Mouse (Mus musculus) Muller cell, postnatal 12 days (primary cell): ENCODE measurements around the gene Lsp1.
A peak's percentile ranks its signal among the peaks of the same experiment; 100 is the strongest.

Source experiments
- DNase-seq: peaks from one replicate; pipeline ENCODE4 v3.0.0-alpha.2; 2015; ENCODE audit errors: inconsistent ontology term

Gene Lsp1

GRCm38 (mm10) chr7:142476271-142476670 is 15.7 kb downstream of the Lsp1 start:
- no peak for DNase-seq

- DNase-seq: no peak
These were observed 16.3 kb downstream of the Lsp1 start for GRCm38 (mm10) chr7:142476795-142477452.

GRCm38 (mm10) chr7:142478001-142478400 is 17.4 kb downstream of the Lsp1 start:
- no peak for DNase-seq

- DNase-seq: no peak
These were observed 18.0 kb downstream of the Lsp1 start for GRCm38 (mm10) chr7:142478574-142478973.

GRCm38 (mm10) chr7:142479307-142479706 is 18.7 kb downstream of the Lsp1 start:
- no peak for DNase-seq

GRCm38 (mm10) chr7:142479886-142480285 is 19.3 kb downstream of the Lsp1 start:
- no peak for DNase-seq

- DNase-seq: no peak
These were observed 20.1 kb downstream of the Lsp1 start for GRCm38 (mm10) chr7:142480661-142481060.

- no peak for DNase-seq
These were observed 20.6 kb downstream of the Lsp1 start for GRCm38 (mm10) chr7:142481186-142481567.

GRCm38 (mm10) chr7:142481568-142482255 is 21.1 kb downstream of the Lsp1 start:
- DNase-seq: peak; percentile 81

- no peak for DNase-seq
These were observed 21.6 kb downstream of the Lsp1 start for GRCm38 (mm10) chr7:142482256-142482609.

- no peak for DNase-seq
These were observed 22.5 kb downstream of the Lsp1 start for GRCm38 (mm10) chr7:142483136-142483535.

- DNase-seq: no peak
These were observed 24.2 kb downstream of the Lsp1 start for GRCm38 (mm10) chr7:142484780-142485179.

- no peak for DNase-seq
These were observed 26.1 kb downstream of the Lsp1 start for GRCm38 (mm10) chr7:142486751-142487162.

- peak; percentile 65 for DNase-seq
These were observed 26.8 kb downstream of the Lsp1 start for GRCm38 (mm10) chr7:142487341-142487859.

- no peak for DNase-seq
These were observed 27.4 kb downstream of the Lsp1 start for GRCm38 (mm10) chr7:142488053-142488452.

GRCm38 (mm10) chr7:142493535-142493934 is 32.9 kb downstream of the Lsp1 start:
- DNase-seq: no peak

- no peak for DNase-seq
These were observed 35.5 kb downstream of the Lsp1 start for GRCm38 (mm10) chr7:142496158-142496557.

- DNase-seq: no peak
These were observed 36.2 kb downstream of the Lsp1 start for GRCm38 (mm10) chr7:142496800-142497199.

- peak; percentile 42 for DNase-seq
These were observed 37.2 kb downstream of the Lsp1 start for GRCm38 (mm10) chr7:142497775-142498174.

GRCm38 (mm10) chr7:142498575-142498974 is 38.0 kb downstream of the Lsp1 start, which contains the start of gene Tnnt3:
TSS of gene Tnnt3 (plus strand) at chr7:142498836.
- no peak for DNase-seq

- no peak for DNase-seq
These were observed 38.6 kb downstream of the Lsp1 start for GRCm38 (mm10) chr7:142499010-142499721.

GRCm38 (mm10) chr7:142500032-142500431 is 39.4 kb downstream of the Lsp1 start:
- DNase-seq: no peak

- DNase-seq: no peak
These were observed 42.6 kb downstream of the Lsp1 start for GRCm38 (mm10) chr7:142503206-142503605.
